Mouse (Mus musculus): Measurements from ENCODE around the gene Nsmce1. TPM values are rescaled to one million over a fixed set of nuclear protein-coding genes. Genes with fewer than 3 reads are reported as not detected.
A peak's percentile ranks its signal among the peaks of the same experiment; 100 is the strongest.

Gene Nsmce1
- polyA plus RNA-seq, 1 experiment from 2014 or later = 116 TPM

GRCm38 (mm10) chr7:125511432-125511831 is 20.0 kb upstream of the Nsmce1 start:
- ATAC-seq (ENCODE audit: insufficient number of reproducible peaks, insufficient read depth, low FRiP score, low TSS enrichment, low read depth) = no peak
- no peak overlapping the region for H3K4me3 ChIP-seq
- H3K27ac ChIP-seq = no peak overlapping the region
- H3K9me3 ChIP-seq = no peaks in the 10 kb centered on the region
- H3K4me1 ChIP-seq = peaks cover 7% of the 10 kb centered on the region; the same call in 1 of the 2 replicates
- no peaks in the 10 kb centered on the region for H3K27me3 ChIP-seq
- 84% methylated on average over 5 of the region's 5 CpGs for WGBS
- no peak overlapping the region for H3K9ac ChIP-seq
- H3K36me3 ChIP-seq = no peaks in the 10 kb centered on the region
- H3K4me2 ChIP-seq = no peak overlapping the region

- Histone ChIP-seq H3K4me1 (no peaks in the 10 kb centered on the region), H3K9ac (no peak overlapping the region), H3K36me3 (no peaks in the 10 kb centered on the region), H3K9me3 (no peaks in the 10 kb centered on the region), H3K27me3 (no peaks in the 10 kb centered on the region), H3K4me3 (no peak overlapping the region), H3K27ac (no peak overlapping the region), H3K4me2 (no peak overlapping the region)
- 75% methylated on average over 2 of the region's 2 CpGs for WGBS
- no peak for ATAC-seq (ENCODE audit: insufficient number of reproducible peaks, insufficient read depth, low FRiP score, low TSS enrichment, low read depth)
These were observed 15.9 kb upstream of the Nsmce1 start for GRCm38 (mm10) chr7:125507279-125507678.

GRCm38 (mm10) chr7:125505568-125505967 is 14.2 kb upstream of the Nsmce1 start:
- no peak for ATAC-seq (ENCODE audit: insufficient number of reproducible peaks, insufficient read depth, low FRiP score, low TSS enrichment, low read depth)
- no peaks in the 10 kb centered on the region for H3K27me3 ChIP-seq
- WGBS = 86% methylated on average over 10 of the region's 10 CpGs

GRCm38 (mm10) chr7:125504618-125505017 is 13.2 kb upstream of the Nsmce1 start:
- Histone ChIP-seq H3K4me1 (no peaks in the 10 kb centered on the region), H3K4me2 (no peak overlapping the region), H3K9me3 (no peaks in the 10 kb centered on the region), H3K27me3 (no peaks in the 10 kb centered on the region), H3K9ac (no peak overlapping the region), H3K4me3 (no peak overlapping the region), H3K36me3 (no peaks in the 10 kb centered on the region), H3K27ac (no peak overlapping the region)
- 78% methylated on average over 5 of the region's 5 CpGs for WGBS
- ATAC-seq (ENCODE audit: insufficient number of reproducible peaks, insufficient read depth, low FRiP score, low TSS enrichment, low read depth) = no peak

More at GRCm38 (mm10) chr7:125505568-125505967, 14.2 kb upstream of the Nsmce1 start:
- Histone ChIP-seq H3K4me3 (no peak overlapping the region), H3K36me3 (no peaks in the 10 kb centered on the region), H3K4me1 (no peaks in the 10 kb centered on the region), H3K4me2 (no peak overlapping the region), H3K9ac (no peak overlapping the region), H3K9me3 (no peaks in the 10 kb centered on the region), H3K27ac (no peak overlapping the region)

- ATAC-seq (ENCODE audit: insufficient number of reproducible peaks, insufficient read depth, low FRiP score, low TSS enrichment, low read depth) = no peak
- 83% methylated on average over 5 of the region's 5 CpGs for WGBS
- H3K4me3 ChIP-seq = no peak overlapping the region
These were observed 12.1 kb upstream of the Nsmce1 start for GRCm38 (mm10) chr7:125503374-125504092.

GRCm38 (mm10) chr7:125500879-125501278 is 9.5 kb upstream of the Nsmce1 start:
- Histone ChIP-seq H3K4me1 (no peaks in the 10 kb centered on the region), H3K27ac (no peak overlapping the region), H3K9me3 (no peaks in the 10 kb centered on the region), H3K4me2 (no peak overlapping the region), H3K4me3 (no peak overlapping the region), H3K9ac (no peak overlapping the region), H3K36me3 (no peaks in the 10 kb centered on the region), H3K27me3 (no peaks in the 10 kb centered on the region)
- 89% methylated on average over 7 of the region's 7 CpGs for WGBS
- ATAC-seq (ENCODE audit: insufficient number of reproducible peaks, insufficient read depth, low FRiP score, low TSS enrichment, low read depth) = no peak

More at GRCm38 (mm10) chr7:125503374-125504092, 12.1 kb upstream of the Nsmce1 start:
- no peak overlapping the region for H3K4me2 ChIP-seq
- no peak overlapping the region for H3K9ac ChIP-seq
- no peaks in the 10 kb centered on the region for H3K9me3 ChIP-seq
- H3K4me1 ChIP-seq = no peaks in the 10 kb centered on the region
- no peaks in the 10 kb centered on the region for H3K27me3 ChIP-seq
- H3K27ac ChIP-seq = no peak overlapping the region
- no peaks in the 10 kb centered on the region for H3K36me3 ChIP-seq

GRCm38 (mm10) chr7:125499927-125500868 is 8.8 kb upstream of the Nsmce1 start:
- Histone ChIP-seq H3K4me3 (no peak overlapping the region), H3K36me3 (no peaks in the 10 kb centered on the region), H3K9me3 (no peaks in the 10 kb centered on the region), H3K27ac (no peak overlapping the region), H3K27me3 (no peaks in the 10 kb centered on the region), H3K9ac (no peak overlapping the region), H3K4me1 (no peaks in the 10 kb centered on the region), H3K4me2 (no peak overlapping the region)
- WGBS = 72% methylated on average over 13 of the region's 13 CpGs
- ATAC-seq (ENCODE audit: insufficient number of reproducible peaks, insufficient read depth, low FRiP score, low TSS enrichment, low read depth) = no peak

GRCm38 (mm10) chr7:125495864-125496440 is 4.6 kb upstream of the Nsmce1 start:
- Histone ChIP-seq H3K4me2 (no peak overlapping the region), H3K36me3 (no peaks in the 10 kb centered on the region), H3K9ac (no peak overlapping the region), H3K9me3 (no peaks in the 10 kb centered on the region), H3K4me3 (no peak overlapping the region), H3K4me1 (peaks cover 7% of the 10 kb centered on the region), H3K27ac (no peak overlapping the region), H3K27me3 (no peaks in the 10 kb centered on the region)
- ATAC-seq (ENCODE audit: insufficient number of reproducible peaks, insufficient read depth, low FRiP score, low TSS enrichment, low read depth) = no peak
- 71% methylated on average over 6 of the region's 6 CpGs for WGBS

GRCm38 (mm10) chr7:125492551-125492950 is 1.2 kb upstream of the Nsmce1 start:
- H3K27me3 ChIP-seq = no peaks in the 10 kb centered on the region
- no peak overlapping the region for H3K9ac ChIP-seq
- no peak overlapping the region for H3K4me2 ChIP-seq
- ATAC-seq (ENCODE audit: insufficient number of reproducible peaks, insufficient read depth, low FRiP score, low TSS enrichment, low read depth) = no peak
- 79% methylated on average over 6 of the region's 6 CpGs for WGBS
- no peaks in the 10 kb centered on the region for H3K9me3 ChIP-seq
- H3K36me3 ChIP-seq = no peaks in the 10 kb centered on the region
- no peak overlapping the region for H3K27ac ChIP-seq
- H3K4me3 ChIP-seq = no peak overlapping the region
- peaks cover 17% of the 10 kb centered on the region for H3K4me1 ChIP-seq

GRCm38 (mm10) chr7:125491760-125492159 is 364 bp upstream of the Nsmce1 start:
- Histone ChIP-seq H3K4me2 (peak overlapping the region; percentile 64), H3K27ac (peak overlapping the region; percentile 74), H3K9ac (peak overlapping the region; percentile 76), H3K9me3 (no peaks in the 10 kb centered on the region), H3K36me3 (0 out of 2 replicates have a peak, but pooled peaks cover 3% of the 10 kb centered on the region), H3K27me3 (no peaks in the 10 kb centered on the region), H3K4me3 (peak overlapping the region; percentile 55), H3K4me1 (peaks cover 17% of the 10 kb centered on the region)
- 26% methylated on average over 12 of the region's 12 CpGs for WGBS
- 0 out of 2 replicates have a peak, but pooled peaks have one; percentile 10 for ATAC-seq (ENCODE audit: insufficient number of reproducible peaks, insufficient read depth, low FRiP score, low TSS enrichment, low read depth)

- H3K4me1 ChIP-seq = peaks cover 17% of the 10 kb centered on the region
- no peak overlapping the region for H3K4me2 ChIP-seq
- H3K9ac ChIP-seq = no peak overlapping the region
- H3K4me3 ChIP-seq = no peak overlapping the region
- H3K36me3 ChIP-seq = peaks cover 24% of the 10 kb centered on the region
- ATAC-seq (ENCODE audit: insufficient number of reproducible peaks, insufficient read depth, low FRiP score, low TSS enrichment, low read depth) = no peak
- WGBS = 88% methylated on average over 2 of the region's 2 CpGs
- no peaks in the 10 kb centered on the region for H3K27me3 ChIP-seq
- no peaks in the 10 kb centered on the region for H3K9me3 ChIP-seq
- no peak overlapping the region for H3K27ac ChIP-seq
These were observed 1.8 kb downstream of the Nsmce1 start for GRCm38 (mm10) chr7:125489636-125490035.

Data from embryonic facial prominence, embryonic 13.5 days (tissue).